Mouse (Mus musculus): ENCODE measurements around the gene Fam69a. TPM values are rescaled to one million over a fixed set of nuclear protein-coding genes. Genes with fewer than 3 reads are reported as not detected.

The Fam69a gene
- polyA plus RNA-seq, 1 experiment from 2014 or later, result 43.2 TPM

- peak overlapping the region; percentile 60 for H3K4me3 ChIP-seq (replicated peaks; ENCODE audit: low read length)
- H3K4me1 ChIP-seq (replicated peaks; ENCODE audit: control insufficient read depth, insufficient read depth, low read length), result peaks cover 9% of the 10 kb centered on the region
- H3K36me3 ChIP-seq (ENCODE audit: control insufficient read depth, insufficient read depth), result no peaks in the 10 kb centered on the region
- 22% methylated on average over 5 of the region's 5 CpGs for WGBS
- no peaks in the 10 kb centered on the region for H3K27me3 ChIP-seq (replicated peaks; ENCODE audit: control insufficient read depth, insufficient read depth, low read length)
- peak overlapping the region; percentile 90; the same call in 1 of the 2 replicates for H3K27ac ChIP-seq (ENCODE audit: low read length)
- peak overlapping the region; percentile 73 for H3K9ac ChIP-seq (replicated peaks; ENCODE audit: low read depth, low read length)
- no peaks in the 10 kb centered on the region for H3K9me3 ChIP-seq (ENCODE audit: control insufficient read depth, low read length)
- peak overlapping the region; percentile 68 for H3K4me2 ChIP-seq (ENCODE audit: low read length)
- ATAC-seq, result 0 out of 2 replicates have a peak, but pooled peaks have one; percentile 4
Measured at GRCm38 (mm10) chr5:107987835-107988251, 958 bp upstream of the Fam69a start.

- H3K36me3 ChIP-seq (ENCODE audit: control insufficient read depth, insufficient read depth), result no peaks in the 10 kb centered on the region
- H3K27me3 ChIP-seq (replicated peaks; ENCODE audit: control insufficient read depth, insufficient read depth, low read length), result no peaks in the 10 kb centered on the region
- H3K4me3 ChIP-seq (replicated peaks; ENCODE audit: low read length), result peak overlapping the region; percentile 60
- H3K4me2 ChIP-seq (ENCODE audit: low read length), result peak overlapping the region; percentile 68
- peak; percentile 70 for ATAC-seq
- no peaks in the 10 kb centered on the region for H3K9me3 ChIP-seq (ENCODE audit: control insufficient read depth, low read length)
- H3K9ac ChIP-seq (replicated peaks; ENCODE audit: low read depth, low read length), result peak overlapping the region; percentile 73
- peak overlapping the region; percentile 90 for H3K27ac ChIP-seq (ENCODE audit: low read length)
- H3K4me1 ChIP-seq (replicated peaks; ENCODE audit: control insufficient read depth, insufficient read depth, low read length), result peaks cover 9% of the 10 kb centered on the region
- WGBS, result under 1% methylated on average over 46 of the region's 54 CpGs
Measured at GRCm38 (mm10) chr5:107986255-107986966, 474 bp downstream of the Fam69a start.

- Histone ChIP-seq H3K36me3 (ENCODE audit: control insufficient read depth, insufficient read depth) (no peaks in the 10 kb centered on the region), H3K4me1 (replicated peaks; ENCODE audit: control insufficient read depth, insufficient read depth, low read length) (peaks cover 9% of the 10 kb centered on the region), H3K27ac (ENCODE audit: low read length) (no peak overlapping the region), H3K27me3 (replicated peaks; ENCODE audit: control insufficient read depth, insufficient read depth, low read length) (no peaks in the 10 kb centered on the region), H3K9me3 (ENCODE audit: control insufficient read depth, low read length) (no peaks in the 10 kb centered on the region), H3K9ac (replicated peaks; ENCODE audit: low read depth, low read length) (no peak overlapping the region), H3K4me2 (ENCODE audit: low read length) (no peak overlapping the region), H3K4me3 (replicated peaks; ENCODE audit: low read length) (no peak overlapping the region)
- 91% methylated on average over 5 of the region's 5 CpGs for WGBS
- no peak for ATAC-seq
Measured at GRCm38 (mm10) chr5:107983946-107984345, 2.9 kb downstream of the Fam69a start.

- Histone ChIP-seq H3K4me3 (replicated peaks; ENCODE audit: low read length) (no peak overlapping the region), H3K9ac (replicated peaks; ENCODE audit: low read depth, low read length) (no peak overlapping the region), H3K4me1 (replicated peaks; ENCODE audit: control insufficient read depth, insufficient read depth, low read length) (peaks cover 4% of the 10 kb centered on the region), H3K36me3 (ENCODE audit: control insufficient read depth, insufficient read depth) (no peaks in the 10 kb centered on the region), H3K27ac (ENCODE audit: low read length) (no peak overlapping the region), H3K4me2 (ENCODE audit: low read length) (no peak overlapping the region), H3K27me3 (replicated peaks; ENCODE audit: control insufficient read depth, insufficient read depth, low read length) (no peaks in the 10 kb centered on the region), H3K9me3 (ENCODE audit: control insufficient read depth, low read length) (no peaks in the 10 kb centered on the region)
- ATAC-seq, result no peak
- 64% methylated on average over 3 of the region's 3 CpGs for WGBS
Measured at GRCm38 (mm10) chr5:107982016-107982415, 4.9 kb downstream of the Fam69a start.

GRCm38 (mm10) chr5:107979901-107980300 lies 7.0 kb downstream of the Fam69a start:
- no peaks in the 10 kb centered on the region for H3K27me3 ChIP-seq (replicated peaks; ENCODE audit: control insufficient read depth, insufficient read depth, low read length)
- no peaks in the 10 kb centered on the region for H3K9me3 ChIP-seq (ENCODE audit: control insufficient read depth, low read length)
- 91% methylated on average over 1 of the region's 1 CpGs for WGBS
- no peak overlapping the region for H3K4me2 ChIP-seq (ENCODE audit: low read length)
- no peak overlapping the region for H3K27ac ChIP-seq (ENCODE audit: low read length)
- no peaks in the 10 kb centered on the region for H3K36me3 ChIP-seq (ENCODE audit: control insufficient read depth, insufficient read depth)
- H3K4me3 ChIP-seq (replicated peaks; ENCODE audit: low read length), result no peak overlapping the region
- no peaks in the 10 kb centered on the region for H3K4me1 ChIP-seq (replicated peaks; ENCODE audit: control insufficient read depth, insufficient read depth, low read length)
- H3K9ac ChIP-seq (replicated peaks; ENCODE audit: low read depth, low read length), result no peak overlapping the region
- no peak for ATAC-seq

- Histone ChIP-seq H3K9me3 (ENCODE audit: control insufficient read depth, low read length) (no peaks in the 10 kb centered on the region), H3K27me3 (replicated peaks; ENCODE audit: control insufficient read depth, insufficient read depth, low read length) (no peaks in the 10 kb centered on the region), H3K36me3 (ENCODE audit: control insufficient read depth, insufficient read depth) (no peaks in the 10 kb centered on the region), H3K4me1 (replicated peaks; ENCODE audit: control insufficient read depth, insufficient read depth, low read length) (no peaks in the 10 kb centered on the region), H3K9ac (replicated peaks; ENCODE audit: low read depth, low read length) (no peak overlapping the region), H3K4me3 (replicated peaks; ENCODE audit: low read length) (no peak overlapping the region), H3K27ac (ENCODE audit: low read length) (no peak overlapping the region), H3K4me2 (ENCODE audit: low read length) (no peak overlapping the region)
- WGBS, result 86% methylated on average over 6 of the region's 6 CpGs
- ATAC-seq, result no peak
Measured at GRCm38 (mm10) chr5:107978289-107979035, 8.4 kb downstream of the Fam69a start.

- Histone ChIP-seq H3K9ac (replicated peaks; ENCODE audit: low read depth, low read length) (no peak overlapping the region), H3K36me3 (ENCODE audit: control insufficient read depth, insufficient read depth) (no peaks in the 10 kb centered on the region), H3K4me3 (replicated peaks; ENCODE audit: low read length) (no peak overlapping the region), H3K9me3 (ENCODE audit: control insufficient read depth, low read length) (no peaks in the 10 kb centered on the region), H3K4me1 (replicated peaks; ENCODE audit: control insufficient read depth, insufficient read depth, low read length) (no peaks in the 10 kb centered on the region), H3K4me2 (ENCODE audit: low read length) (no peak overlapping the region), H3K27me3 (replicated peaks; ENCODE audit: control insufficient read depth, insufficient read depth, low read length) (no peaks in the 10 kb centered on the region), H3K27ac (ENCODE audit: low read length) (no peak overlapping the region)
- WGBS, result 74% methylated on average over 3 of the region's 3 CpGs
- ATAC-seq, result no peak
Measured at GRCm38 (mm10) chr5:107977640-107978288, 9.1 kb downstream of the Fam69a start.

- no peaks in the 10 kb centered on the region for H3K27me3 ChIP-seq (replicated peaks; ENCODE audit: control insufficient read depth, insufficient read depth, low read length)
- WGBS, result 65% methylated on average over 2 of the region's 2 CpGs
- H3K9me3 ChIP-seq (ENCODE audit: control insufficient read depth, low read length), result no peaks in the 10 kb centered on the region
- ATAC-seq, result no peak
- no peak overlapping the region for H3K4me2 ChIP-seq (ENCODE audit: low read length)
- H3K4me3 ChIP-seq (replicated peaks; ENCODE audit: low read length), result no peak overlapping the region
- H3K27ac ChIP-seq (ENCODE audit: low read length), result no peak overlapping the region
- no peak overlapping the region for H3K9ac ChIP-seq (replicated peaks; ENCODE audit: low read depth, low read length)
- H3K36me3 ChIP-seq (ENCODE audit: control insufficient read depth, insufficient read depth), result no peaks in the 10 kb centered on the region
- no peaks in the 10 kb centered on the region for H3K4me1 ChIP-seq (replicated peaks; ENCODE audit: control insufficient read depth, insufficient read depth, low read length)
Measured at GRCm38 (mm10) chr5:107973310-107973709, 13.6 kb downstream of the Fam69a start.
